Mouse (Mus musculus): Measurements from ENCODE around the gene Rab5b. TPM values are rescaled to one million over a fixed set of nuclear protein-coding genes. Genes with fewer than 3 reads are reported as not detected.
"Not testable (repeated sequence)": the region's sequence is repeated elsewhere in the genome, so short reads cannot be mapped to it uniquely, and the experiment has no call there.

The Rab5b gene
- total RNA-seq, 2 experiments from 2014 or later: 133 to 138 TPM

DNA sequence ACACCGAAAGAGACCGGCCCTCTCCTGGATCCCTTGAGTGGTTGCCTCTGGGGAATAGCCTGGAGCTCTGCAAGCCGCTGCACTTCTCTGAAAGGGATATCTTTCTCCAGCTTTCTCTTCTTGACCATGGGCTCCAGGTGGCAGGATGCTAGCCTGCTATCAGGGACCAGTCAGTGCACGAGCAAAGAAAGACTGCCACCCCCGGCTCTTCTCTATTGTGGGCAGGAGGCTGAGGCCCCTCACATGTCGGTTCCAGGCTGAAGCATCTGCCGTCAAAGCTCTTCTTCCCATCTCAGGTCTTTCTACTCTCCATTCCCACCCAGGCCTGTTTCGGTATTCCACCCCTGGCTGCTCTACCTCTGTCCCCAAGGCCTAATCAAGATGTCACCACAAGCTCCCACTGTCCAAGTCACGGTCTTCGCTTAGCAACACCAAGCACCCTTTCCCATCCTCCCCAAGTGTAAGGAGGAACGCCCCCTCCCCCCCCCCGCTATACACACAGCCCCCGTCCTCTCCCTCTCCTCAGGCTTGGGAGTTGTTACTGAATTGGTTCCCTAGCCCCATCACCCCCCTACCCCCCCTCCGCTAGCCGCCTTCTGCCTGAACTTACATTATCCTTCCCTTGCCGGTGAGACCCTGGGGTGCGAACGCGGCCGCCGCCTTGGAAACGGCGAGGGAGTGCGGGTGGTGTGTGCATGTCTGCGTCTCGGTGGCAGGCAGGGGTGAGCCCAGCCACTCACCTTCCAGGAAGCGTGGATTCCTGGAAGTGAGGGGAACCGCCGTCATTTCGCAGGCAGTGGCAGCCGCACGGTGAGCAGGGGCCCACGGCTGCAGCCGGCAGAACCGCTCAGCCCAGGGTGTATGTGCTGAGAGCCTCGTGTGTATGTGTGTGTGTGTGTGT lies 50.7 kb downstream of the Rab5b start, which contains the start of gene Ikzf4:
TSS of gene Ikzf4 (minus strand) at position 881 of the 901 bp plus-strand sequence.
- DNase-seq (ENCODE audit: low spot score in 2 of 2): peak; percentile 19 to 47

DNA sequence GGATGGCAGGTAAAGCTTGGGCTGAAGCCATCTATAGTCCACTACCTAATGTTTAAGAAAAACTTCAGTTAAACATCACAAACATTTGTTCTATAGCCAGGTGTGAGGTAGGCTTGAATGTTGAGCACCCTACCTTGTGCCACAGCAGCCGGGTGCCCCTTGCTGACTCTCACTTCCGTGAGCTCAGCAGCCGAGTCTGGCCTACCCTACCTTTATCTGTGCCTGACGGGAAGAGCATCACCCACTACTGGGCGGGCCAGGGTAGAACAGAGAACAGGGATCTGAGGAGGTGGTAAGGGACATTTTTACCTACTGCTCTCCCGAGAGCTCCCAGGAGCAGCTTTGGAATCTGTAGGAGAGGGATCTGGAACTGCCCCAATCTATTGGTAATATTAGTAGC lies 53.3 kb downstream of the Rab5b start:
- DNase-seq (ENCODE audit: low spot score in 2 of 2): no peak

DNA sequence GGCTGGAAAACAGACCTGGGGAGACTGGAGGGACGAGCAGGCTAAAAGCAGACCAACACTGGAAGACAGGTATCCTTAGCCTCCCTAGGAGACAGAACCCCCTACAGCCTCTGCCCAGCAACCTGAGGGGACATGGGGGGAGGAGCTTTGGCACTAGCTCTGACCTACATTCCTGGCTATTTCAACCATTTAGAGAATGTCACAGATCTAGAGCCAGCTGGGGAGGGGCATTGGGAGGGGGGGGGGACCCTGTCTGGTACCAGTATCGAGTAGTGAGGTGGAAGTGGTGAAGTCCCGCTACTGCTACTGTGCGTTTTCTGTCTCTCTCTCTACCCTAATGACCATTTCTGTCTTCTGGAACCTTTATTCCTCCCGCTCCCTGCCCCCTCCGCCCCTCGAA lies 54.2 kb downstream of the Rab5b start:
- no peak for DNase-seq (ENCODE audit: low spot score in 2 of 2)

DNA sequence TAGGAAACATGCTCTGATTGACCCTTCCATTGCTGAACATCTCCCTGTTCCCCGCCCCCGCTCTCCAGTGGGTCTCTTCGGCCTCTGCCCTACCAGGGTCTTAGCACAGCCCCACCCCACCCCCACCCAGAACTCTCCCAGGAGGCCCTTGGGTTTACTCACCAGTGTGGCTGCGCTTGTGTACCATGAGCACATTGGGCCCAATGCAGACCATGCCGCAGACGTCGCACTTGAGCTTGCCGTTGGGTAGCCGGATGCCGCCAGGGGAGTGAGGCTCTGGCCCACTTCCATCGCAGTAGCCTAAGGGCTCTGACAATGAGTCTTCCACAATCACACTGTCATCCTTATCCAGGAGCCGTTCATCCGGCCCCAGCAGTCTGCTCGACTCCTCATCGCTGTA lies 55.2 kb downstream of the Rab5b start:
- DNase-seq (ENCODE audit: low spot score in 2 of 2): no peak

DNA sequence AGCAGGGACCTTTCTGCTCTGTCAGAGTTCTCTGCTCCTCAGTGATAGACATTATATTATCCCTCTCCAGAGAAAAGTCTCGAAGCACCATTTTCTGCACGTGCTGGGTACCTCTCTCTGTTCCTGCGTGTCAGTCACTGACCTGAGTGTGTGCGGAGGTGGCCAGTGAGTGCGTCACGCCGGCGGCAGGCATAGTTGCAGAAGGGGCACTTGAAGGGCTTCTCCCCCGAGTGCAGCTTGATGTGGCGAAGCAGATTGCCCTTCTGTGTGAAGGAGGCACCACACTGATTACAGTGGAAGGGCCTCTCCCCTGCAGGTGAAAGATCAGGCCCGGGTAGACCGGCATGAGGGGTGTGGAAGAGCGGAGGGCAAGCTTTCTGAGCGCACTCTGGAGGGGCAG lies 56.1 kb downstream of the Rab5b start:
- DNase-seq (ENCODE audit: low spot score in 2 of 2): no peak

DNA sequence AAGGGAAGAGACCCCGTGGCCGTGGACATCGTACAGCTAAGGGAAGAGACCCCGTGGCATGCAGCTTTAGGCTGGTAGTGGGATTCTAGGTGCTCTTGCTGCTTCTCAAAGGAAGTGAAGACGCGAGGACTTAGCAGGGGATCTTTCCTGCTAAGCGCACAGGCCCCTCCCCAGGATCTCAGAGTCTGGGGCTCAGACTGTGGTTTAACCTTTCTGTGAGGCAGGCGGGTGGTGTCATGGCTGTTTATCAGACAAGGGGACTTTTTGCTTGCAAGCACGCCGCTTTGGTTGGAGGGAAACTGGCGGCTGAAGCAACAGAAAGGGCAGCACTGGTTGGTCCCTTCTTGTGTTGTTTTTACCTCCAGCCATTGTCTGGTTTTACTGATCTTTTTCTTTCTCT lies 59.1 kb downstream of the Rab5b start:
- DNase-seq (ENCODE audit: low spot score in 2 of 2): no peak

DNA sequence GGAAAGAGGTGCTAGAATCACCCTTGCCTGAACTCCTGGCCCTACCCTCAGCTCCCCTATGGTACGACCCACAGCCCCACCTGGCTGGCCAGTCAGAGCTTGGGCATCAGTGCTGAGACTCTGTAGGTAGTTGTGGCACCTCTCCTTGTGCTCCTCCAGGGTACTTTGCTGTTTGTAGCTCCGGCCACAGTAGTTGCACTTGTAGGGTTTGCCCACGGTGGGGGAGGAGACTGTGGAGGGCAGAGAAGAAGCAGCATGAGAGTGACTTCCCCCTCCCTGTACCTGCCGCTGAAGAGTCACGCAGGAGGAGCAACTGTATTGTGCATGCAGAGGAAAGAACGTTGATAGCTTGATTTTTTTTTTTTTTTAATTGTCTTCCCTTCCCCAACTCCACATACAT lies 59.5 kb downstream of the Rab5b start:
- no peak for DNase-seq (ENCODE audit: low spot score in 2 of 2)

DNA sequence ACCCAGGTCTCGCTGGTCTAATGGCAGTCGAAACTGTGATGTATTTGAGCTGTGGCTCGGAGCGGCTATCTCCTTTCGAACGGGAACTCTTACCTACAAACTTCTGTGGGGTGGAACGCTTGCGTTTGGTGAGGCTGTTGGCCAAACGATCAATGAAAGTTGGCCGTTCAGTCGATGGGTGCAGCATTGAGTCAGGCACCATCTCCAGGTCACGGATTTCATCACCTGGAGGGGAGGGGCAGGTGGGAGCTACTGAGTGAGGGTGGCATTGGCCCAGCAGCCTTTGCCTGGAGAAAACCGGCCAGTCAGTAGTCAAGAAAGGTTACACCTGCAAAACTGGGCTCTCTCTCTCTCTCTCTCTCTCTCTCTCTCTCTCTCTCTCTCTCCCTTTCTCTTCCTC lies 60.4 kb downstream of the Rab5b start:
- DNase-seq (ENCODE audit: low spot score in 2 of 2): no peak

DNA sequence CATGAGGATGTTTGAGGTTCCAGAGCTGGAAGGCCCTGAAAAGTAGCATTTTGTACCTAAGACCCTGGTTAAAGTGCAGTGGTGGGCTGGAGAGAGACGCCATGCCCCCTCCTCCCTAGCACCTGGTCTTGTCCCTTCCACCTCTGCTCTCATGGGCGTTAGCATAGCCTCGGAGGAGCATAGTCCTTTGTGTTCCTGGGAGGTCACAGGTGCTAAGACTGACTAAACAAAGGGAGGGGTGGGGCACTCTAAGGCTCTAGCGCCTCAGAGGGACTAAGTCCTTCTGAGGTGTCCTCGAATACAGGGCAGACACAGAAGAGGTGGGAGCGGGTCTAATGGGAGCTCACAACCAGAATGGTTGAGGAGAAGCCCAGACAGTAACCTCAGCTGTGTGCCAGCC lies 64.5 kb downstream of the Rab5b start:
- DNase-seq (ENCODE audit: low spot score in 2 of 2): no peak

DNA sequence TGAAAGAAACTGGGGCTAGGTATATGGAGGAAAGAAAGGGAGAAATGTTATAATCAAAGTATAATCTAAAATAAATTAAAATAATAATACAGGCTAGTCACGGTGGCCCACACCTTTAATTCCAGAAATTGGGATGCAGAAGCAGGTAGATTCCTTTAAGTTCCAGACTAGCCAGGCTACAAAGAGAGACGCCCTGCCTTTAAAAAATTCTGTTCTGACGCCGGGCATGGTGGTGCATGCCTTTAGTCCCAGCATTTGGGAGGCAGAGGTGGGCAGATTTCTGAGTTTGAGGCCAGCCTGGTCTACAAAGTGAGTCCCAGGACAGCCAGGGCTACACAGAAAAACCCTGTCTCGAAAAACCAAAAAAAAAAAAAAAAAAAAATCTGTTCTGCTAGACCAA lies 65.8 kb downstream of the Rab5b start:
- not testable (repeated sequence) for DNase-seq (ENCODE audit: low spot score in 2 of 2)

DNA sequence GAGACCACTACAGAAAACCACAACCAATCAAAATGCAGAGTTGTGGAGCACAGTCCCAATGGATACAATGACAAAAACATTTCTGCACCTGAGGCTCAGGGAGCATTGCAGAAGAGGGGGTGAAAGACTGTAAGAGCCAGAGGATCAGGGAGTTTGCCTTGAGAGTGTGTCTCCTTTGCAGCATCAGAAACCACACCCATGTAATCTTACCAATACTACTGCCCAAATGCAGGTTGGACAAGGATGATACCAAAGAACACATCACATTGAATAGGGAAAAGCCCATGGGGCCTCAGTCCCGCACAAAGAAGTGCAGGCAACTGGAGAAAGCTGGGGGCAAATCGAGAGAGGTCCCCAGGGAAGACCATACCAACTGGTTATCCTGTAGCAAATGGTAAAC lies 66.3 kb downstream of the Rab5b start:
- DNase-seq (ENCODE audit: low spot score in 2 of 2): no peak

DNA sequence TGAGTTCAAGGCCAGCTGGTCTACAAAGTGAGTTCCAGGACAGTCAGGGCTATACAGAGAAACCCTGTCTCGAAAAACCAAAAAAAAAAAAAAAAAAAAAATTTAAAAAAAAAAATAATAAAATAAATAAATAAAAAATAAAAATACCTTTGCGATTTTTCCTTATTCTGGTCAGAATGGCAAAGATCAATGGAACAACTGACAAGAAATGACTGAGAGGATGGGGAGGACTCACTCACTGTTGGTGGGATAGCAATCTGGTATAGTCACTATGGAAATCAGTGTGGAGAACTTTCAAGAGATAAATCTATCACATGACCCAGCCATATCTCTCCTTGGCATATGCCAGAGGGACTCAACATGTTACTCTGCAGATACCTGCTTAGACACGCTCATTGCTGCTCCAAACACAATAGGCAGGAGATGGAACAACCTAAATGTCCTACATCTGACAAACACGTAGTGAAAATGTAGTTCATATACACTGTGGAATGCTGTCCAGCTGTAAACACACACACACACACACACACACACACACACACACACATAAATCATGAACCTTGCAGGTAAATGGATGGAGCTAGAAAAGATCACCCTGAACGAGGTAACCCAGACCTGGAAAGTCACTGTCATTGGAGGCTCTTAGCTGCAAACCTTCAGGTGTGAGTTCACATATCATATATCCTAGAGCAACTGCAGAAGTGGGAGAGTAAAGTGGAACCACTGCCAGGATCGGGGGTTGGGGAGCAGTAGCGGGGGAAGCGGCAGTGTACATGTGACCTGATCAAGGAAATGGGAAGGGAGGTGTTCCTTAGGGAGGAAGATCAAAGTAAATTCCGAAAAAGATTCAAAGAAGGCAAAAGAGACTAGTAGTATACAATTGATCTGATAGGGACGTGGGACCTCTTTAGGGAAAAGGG lies 68.4 kb downstream of the Rab5b start:
- DNase-seq (ENCODE audit: low spot score in 2 of 2): no peak

Other genes with a start within 250 kb of the Rab5b start
- gene Smarcc2, start 237.0 kb downstream of the Rab5b start, total RNA-seq (2021): 100 to 1,000 TPM; 242 to 261 TPM
- 100 to 1,000 TPM; 526 to 539 TPM for gene Myl6, start 202.1 kb downstream of the Rab5b start, total RNA-seq (2021)
- 10 to 100 TPM; 20.7 to 21.2 TPM for gene Myl6b, start 197.6 kb downstream of the Rab5b start, total RNA-seq (2021)
- gene Esyt1, start 170.4 kb downstream of the Rab5b start, total RNA-seq (2021): 1 to 10 TPM; 6.2 to 6.3 TPM
- 10 to 100 TPM; 13.6 to 15.6 TPM for gene Zc3h10, start 148.5 kb downstream of the Rab5b start, total RNA-seq (2021)
- gene Rpl41, start 147.0 kb downstream of the Rab5b start, total RNA-seq (2021): 1,000 to 10,000 TPM; 1,532 to 1,582 TPM
- 10 to 100 TPM; 60.4 to 61.7 TPM for gene Pa2g4, start 130.3 kb downstream of the Rab5b start, total RNA-seq (2021)
- gene Erbb3, start 106.6 kb downstream of the Rab5b start, total RNA-seq (2021): 1 to 10 TPM; 7.1 to 7.5 TPM
- gene Rps26, start 69.5 kb downstream of the Rab5b start, total RNA-seq (2021): 100 to 1,000 TPM; 273 to 330 TPM
- gene Ikzf4, start 50.3 kb downstream of the Rab5b start, total RNA-seq (2021): 10 to 100 TPM; 15.5 to 16.5 TPM
- 10 to 100 TPM; 12.8 to 13.9 TPM for gene Suox, start 22.2 kb downstream of the Rab5b start, total RNA-seq (2021)
- gene Pmel, start 7.9 kb upstream of the Rab5b start, total RNA-seq (2021): under 1 TPM; 0.20 to 0.25 TPM
- 1 to 10 TPM; 1.4 to 2.6 TPM for gene Cdk2, start 8.8 kb upstream of the Rab5b start, total RNA-seq (2021)
- gene Dgka, start 48.6 kb upstream of the Rab5b start, total RNA-seq (2021): 10 to 100 TPM; 10.9 to 12.8 TPM
- gene Pym1, start 51.6 kb upstream of the Rab5b start, total RNA-seq (2021): 10 to 100 TPM; 25.1 to 26.2 TPM
- under 1 TPM; 0.43 to 0.50 TPM for gene Mmp19, start 94.6 kb upstream of the Rab5b start, total RNA-seq (2021)
- gene Dnajc14, start 107.8 kb upstream of the Rab5b start, total RNA-seq (2021): 10 to 100 TPM; 63.8 to 64.8 TPM
- gene Tmem198b, start 108.1 kb upstream of the Rab5b start, total RNA-seq (2021): 1 to 10 TPM; 7.9 to 8.1 TPM
- 10 to 100 TPM; 37.7 to 38.2 TPM for gene Sarnp, start 121.1 kb upstream of the Rab5b start, total RNA-seq (2021)
- gene Ormdl2, start 125.4 kb upstream of the Rab5b start, total RNA-seq (2021): 10 to 100 TPM in 1 of 2 experiments, 1 to 10 TPM in 1; 9.3 to 10.4 TPM
- gene Gdf11, start 195.5 kb upstream of the Rab5b start, total RNA-seq (2021): 10 to 100 TPM; 18.2 to 18.9 TPM
- gene Cd63, start 204.7 kb upstream of the Rab5b start, total RNA-seq (2021): 10 to 100 TPM; 74.2 to 79.4 TPM
- gene Rdh5, start 226.6 kb upstream of the Rab5b start, total RNA-seq (2021): 1 to 10 TPM; 7.1 to 8.1 TPM
- 10 to 100 TPM; 94.9 to 98.7 TPM for gene Bloc1s1, start 227.8 kb upstream of the Rab5b start, total RNA-seq (2021)
- gene Itga7, start 237.6 kb upstream of the Rab5b start, total RNA-seq (2021): 10 to 100 TPM; 29.7 to 30.0 TPM